In the genomic region with DNA sequence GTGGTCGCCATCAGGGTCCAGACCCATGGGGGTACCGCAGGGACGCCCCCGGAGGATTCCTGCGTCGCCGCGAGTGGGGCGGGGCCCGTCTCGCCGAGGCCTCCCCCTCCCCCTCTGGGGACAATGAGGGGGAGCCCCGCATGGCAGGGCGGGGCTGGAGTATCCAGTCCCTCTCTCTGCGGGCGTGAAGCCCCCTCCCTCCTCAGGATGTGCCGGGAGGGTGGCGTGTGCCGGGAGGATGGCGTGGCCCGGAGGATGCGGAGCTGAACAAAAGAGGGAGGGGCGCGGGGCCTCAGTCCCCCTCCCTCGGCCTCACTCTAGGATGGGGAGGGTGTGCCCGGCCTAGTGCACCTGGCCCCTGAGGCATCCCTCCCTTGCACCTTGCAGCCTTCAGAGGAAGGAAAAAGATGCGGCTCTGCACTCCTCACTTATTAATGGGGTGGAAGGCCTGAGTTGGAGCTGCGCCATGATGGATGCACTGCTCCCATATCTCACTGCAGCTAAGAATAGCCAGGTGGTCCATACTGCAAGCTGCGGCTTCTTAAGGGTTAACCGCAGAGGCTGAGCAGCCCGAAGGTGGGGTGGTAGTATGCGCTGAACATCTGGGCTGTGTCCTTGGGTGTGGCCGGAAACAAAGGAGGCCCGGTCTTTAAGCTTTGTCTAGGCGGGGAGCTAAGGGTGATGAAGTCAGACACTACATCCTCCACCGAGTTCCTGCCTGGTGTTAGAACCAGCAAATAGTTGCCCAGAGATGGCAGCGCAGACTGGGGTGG, we compare ENCODE assay signal across 8 mouse cellular contexts. TPM values are rescaled to one million over a fixed set of nuclear protein-coding genes. Genes with fewer than 3 reads are reported as not detected.
DNase-seq lines count a peak whose midpoint lies in the region; ATAC-seq and TF ChIP-seq lines count a peak whose summit lies in the region.

No protein-coding gene starts in this region.

- H3K4me2 ChIP-seq in limb, embryonic 12.5 days, result peak overlapping the region; percentile 96

- peak overlapping the region; percentile 41 for H3K4me3 ChIP-seq in kidney, adult 2 months (ENCODE audit: insufficient read depth, low read depth, low read length)
- H3K4me3 ChIP-seq in embryonic fibroblast, embryonic 13.5 days (ENCODE audit: insufficient read depth, low read length), result peak overlapping the region; percentile 65
- H3K4me3 ChIP-seq in limb, embryonic 12.5 days (replicated peaks), result peak overlapping the region; percentile 55

- no peaks in the 10 kb centered on the region for H3K36me3 ChIP-seq in kidney, adult 2 months (ENCODE audit: control insufficient read depth, insufficient read depth, low read length)
- no peaks in the 10 kb centered on the region for H3K36me3 ChIP-seq in limb, embryonic 12.5 days

- no peak for DNase-seq in kidney, adult 2 months
- DNase-seq in kidney, postnatal 36 days, result no peak
- DNase-seq in R1 (ENCODE audit: low read depth, low spot score), result peak; percentile 95
- peak; percentile 66 for DNase-seq in retina, postnatal 1 day
- DNase-seq in urinary bladder, postnatal 14 days (ENCODE audit: low spot score), result no peak

- no peak overlapping the region for H3K27ac ChIP-seq in kidney, adult 2 months (ENCODE audit: insufficient read depth, low read depth, low read length)
- no peak overlapping the region for H3K27ac ChIP-seq in embryonic fibroblast, embryonic 13.5 days (ENCODE audit: insufficient read depth, low read length)
- H3K27ac ChIP-seq in limb, embryonic 12.5 days, result no peak overlapping the region

- TF ChIP-seq POLR2A in kidney, adult 2 months (IDR thresholded peaks at IDR 0.05; ENCODE audit: low read depth, low read length), result no peak
- TF ChIP-seq POLR2A in embryonic fibroblast, embryonic 13.5 days (IDR thresholded peaks at IDR 0.05; ENCODE audit: low read depth, low read length), result no peak

- 1% methylated on average over 37 of the region's 37 CpGs for WGBS in kidney, adult 2 months
- WGBS in limb, embryonic 12.5 days, result under 1% methylated on average over 33 of the region's 37 CpGs

- TF ChIP-seq CTCF in kidney, adult 2 months (conservative IDR thresholded peaks at IDR 0.05; ENCODE audit: insufficient read depth, insufficient read length, low read depth, low read length), result no peak
- no peak for TF ChIP-seq CTCF in embryonic fibroblast, embryonic 13.5 days (IDR thresholded peaks at IDR 0.05; ENCODE audit: borderline replicate concordance, insufficient read depth, low read length)

- no peaks in the 10 kb centered on the region for H3K4me1 ChIP-seq in kidney, adult 2 months (ENCODE audit: control insufficient read depth, insufficient read depth, low read length)
- 0 out of 2 replicates have a peak, but pooled peaks cover 2% of the 10 kb centered on the region for H3K4me1 ChIP-seq in embryonic fibroblast, embryonic 13.5 days (ENCODE audit: control insufficient read depth, insufficient read depth, low read length)
- peaks cover 45% of the 10 kb centered on the region for H3K4me1 ChIP-seq in limb, embryonic 12.5 days (replicated peaks)

- ATAC-seq in limb, embryonic 12.5 days (ENCODE audit: insufficient number of reproducible peaks, insufficient read depth, low FRiP score, low TSS enrichment, low read depth), result no peak
- ATAC-seq in megakaryocyte, adult 5-6 weeks (ENCODE audit: poor library complexity, severe bottlenecking), result no peak

- H3K9me3 ChIP-seq in limb, embryonic 12.5 days, result no peaks in the 10 kb centered on the region

- H3K27me3 ChIP-seq in kidney, adult 2 months (replicated peaks; ENCODE audit: control insufficient read depth, insufficient read depth, low read length), result 0 out of 2 replicates have a peak, but pooled peaks cover 3% of the 10 kb centered on the region
- H3K27me3 ChIP-seq in limb, embryonic 12.5 days, result peaks cover 65% of the 10 kb centered on the region

- peak overlapping the region; percentile 63 for H3K9ac ChIP-seq in limb, embryonic 12.5 days (replicated peaks)

RNA-seq across cellular contexts. Expression of a gene that starts 4.6 kb away (rescaled TPM):
- 0.57 and 0.59 TPM in 2 replicates for polyA plus RNA-seq in kidney, adult 2 months (2012; rRNA removed)
- polyA plus RNA-seq in embryonic fibroblast, embryonic 13.5 days (2011; ENCODE audit: insufficient read length, low read depth, missing spikeins), result 7.5 and 11.2 TPM in 2 replicates
- 18.9 and 19.2 TPM in 2 replicates for polyA plus RNA-seq in limb, embryonic 12.5 days (2016; fragmentation: Nextera tagmentation; extraction: Ambion mirVana)
- 0.04 and 0.32 TPM in 2 replicates for total RNA-seq in megakaryocyte, adult 5-6 weeks (2015)
- total RNA-seq in megakaryocyte, adult 5-6 weeks (2017), result not detected in 2 replicates

Comparison
In these comparisons a context has a peak if more than half of its experiments do, and no peak if none do; other contexts are left out.
1. DNase-seq: peak in R1 (single experiment) and retina, postnatal 1 day (single experiment); none in kidney, adult 2 months (single experiment), kidney, postnatal 36 days (0 of 2) and urinary bladder, postnatal 14 days (single experiment).
2. Peak in every context shown above with its lines, with median percentiles within 50 percentile points of each other: H3K4me3 ChIP-seq.